Mouse (Mus musculus) right cerebral cortex, adult 18-20 months (tissue): ENCODE data around the gene C8a.
A peak's percentile ranks its signal among the peaks of the same experiment; 100 is the strongest.

Experiments used
- DNase-seq: peaks from one replicate; pipeline ENCODE4 v3.0.0; 2022; ENCODE audit warnings: mixed read lengths

C8a gene

GRCm38 (mm10) chr4:104876323-104876722 is at the start of gene C8a:
Gene C8a, minus strand, starts transcription at chr4:104876398.
- DNase-seq = no peak

GRCm38 (mm10) chr4:104925383-104925782 is 49.2 kb upstream of the C8a start:
- no peak for DNase-seq

- DNase-seq = no peak
Measured at GRCm38 (mm10) chr4:104918017-104918416, 41.8 kb upstream of the C8a start.

GRCm38 (mm10) chr4:104914711-104915247 is 38.6 kb upstream of the C8a start:
- DNase-seq = no peak

GRCm38 (mm10) chr4:104913291-104914129 is 37.3 kb upstream of the C8a start, which contains the start of gene Fyb2:
Gene Fyb2, plus strand, starts transcription at chr4:104913456.
- no peak for DNase-seq

- DNase-seq = peak; percentile 73
Measured at GRCm38 (mm10) chr4:104911685-104912084, 35.5 kb upstream of the C8a start.

- no peak for DNase-seq
Measured at GRCm38 (mm10) chr4:104905049-104905448, 28.9 kb upstream of the C8a start.

- no peak for DNase-seq
Measured at GRCm38 (mm10) chr4:104902836-104903235, 26.6 kb upstream of the C8a start.

- DNase-seq = peak; percentile 80
Measured at GRCm38 (mm10) chr4:104894004-104894734, 18.0 kb upstream of the C8a start.

GRCm38 (mm10) chr4:104893588-104893987 is 17.4 kb upstream of the C8a start:
- no peak for DNase-seq

- no peak for DNase-seq
Measured at GRCm38 (mm10) chr4:104891708-104892107, 15.5 kb upstream of the C8a start.

GRCm38 (mm10) chr4:104888499-104889262 is 12.5 kb upstream of the C8a start:
- DNase-seq = no peak

- DNase-seq = no peak
Measured at GRCm38 (mm10) chr4:104887486-104887885, 11.3 kb upstream of the C8a start.

- no peak for DNase-seq
Measured at GRCm38 (mm10) chr4:104875832-104876231, 366 bp downstream of the C8a start.

- DNase-seq = no peak
Measured at GRCm38 (mm10) chr4:104870196-104870595, 6.0 kb downstream of the C8a start.

- no peak for DNase-seq
Measured at GRCm38 (mm10) chr4:104869581-104869980, 6.6 kb downstream of the C8a start.

- DNase-seq = no peak
Measured at GRCm38 (mm10) chr4:104864397-104864796, 11.8 kb downstream of the C8a start.

GRCm38 (mm10) chr4:104861241-104861640 is 15.0 kb downstream of the C8a start:
- DNase-seq = no peak

- DNase-seq = no peak
Measured at GRCm38 (mm10) chr4:104857823-104858222, 18.4 kb downstream of the C8a start.

GRCm38 (mm10) chr4:104857029-104857428 is 19.2 kb downstream of the C8a start, which contains the start of gene Gm17662:
Gene Gm17662, plus strand, starts transcription at chr4:104857329.
- DNase-seq = no peak

- no peak for DNase-seq
Measured at GRCm38 (mm10) chr4:104855216-104855615, 21.0 kb downstream of the C8a start.

- DNase-seq = no peak
Measured at GRCm38 (mm10) chr4:104843546-104843945, 32.7 kb downstream of the C8a start.

GRCm38 (mm10) chr4:104842204-104842603 is 34.0 kb downstream of the C8a start:
- no peak for DNase-seq
